Mouse (Mus musculus): Measurements from ENCODE around the gene Sypl2.

- TF ChIP-seq CTCF (IDR thresholded peaks at IDR 0.05; ENCODE audit: extremely low read depth, insufficient read depth, insufficient read length, insufficient replicate concordance) (no peak), POLR2A (IDR thresholded peaks at IDR 0.05; ENCODE audit: low read depth, low read length) (no peak)
These were observed 16.9 kb downstream of the Sypl2 start for GRCm38 (mm10) chr3:108209536-108209935.

Measured in spleen, adult 2 months (tissue).